Mouse (Mus musculus) ovary, postnatal 36 days (tissue): ENCODE data around the gene Fam198a.

Experiments
- DNase-seq: peaks from one replicate; pipeline ENCODE4 v3.0.0; 2022; ENCODE audit warnings: low spot score, mixed read lengths

The Fam198a gene

DNA sequence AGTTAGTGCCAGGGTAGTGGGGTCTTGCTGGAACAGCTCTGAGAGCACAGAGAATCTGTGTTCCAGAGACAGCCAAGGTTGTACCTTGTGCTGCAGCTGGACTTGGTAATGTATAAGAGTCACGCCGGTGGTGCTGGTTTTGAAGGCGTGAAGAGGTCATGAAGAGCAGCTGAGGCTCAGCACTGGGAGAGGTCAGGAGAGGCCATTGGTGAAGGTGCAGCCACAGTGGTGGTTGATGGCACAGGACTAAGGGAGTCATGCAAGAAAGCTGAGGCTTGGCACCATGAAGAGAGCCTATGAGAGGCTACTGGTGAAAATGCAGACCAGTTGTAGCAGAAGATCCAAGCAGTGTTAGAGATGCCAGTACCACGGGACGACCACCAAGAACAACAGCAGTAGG, 70.8 kb downstream of the Fam198a start:
- DNase-seq = no peak

GRCm38 (mm10) chr9:122022776-122023175, 72.0 kb downstream of the Fam198a start:
- peak; percentile 46 for DNase-seq

GRCm38 (mm10) chr9:122023873-122024272, 73.1 kb downstream of the Fam198a start:
- no peak for DNase-seq

DNA sequence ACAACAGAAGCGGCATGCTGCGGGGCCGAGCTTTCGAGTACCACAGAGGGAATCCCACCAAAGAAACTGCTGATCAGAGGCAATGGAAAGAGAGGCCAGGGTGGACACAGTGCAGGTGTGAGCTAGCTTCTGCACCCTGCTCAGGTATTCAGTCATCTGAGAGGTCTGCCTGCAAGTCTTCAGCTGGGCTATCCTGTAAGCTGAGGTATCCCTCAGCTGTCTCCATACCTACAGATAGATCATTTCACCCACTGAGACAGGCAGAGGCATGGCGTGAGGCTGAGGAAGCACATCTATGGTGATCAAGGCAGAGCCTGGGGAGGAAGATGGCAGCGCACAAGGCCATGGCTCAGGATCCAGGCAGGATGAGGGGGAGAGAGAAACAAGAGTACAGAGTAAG, 73.6 kb downstream of the Fam198a start:
- no peak for DNase-seq

- no peak for DNase-seq
These were observed 75.2 kb downstream of the Fam198a start for GRCm38 (mm10) chr9:122025855-122026590.

DNA sequence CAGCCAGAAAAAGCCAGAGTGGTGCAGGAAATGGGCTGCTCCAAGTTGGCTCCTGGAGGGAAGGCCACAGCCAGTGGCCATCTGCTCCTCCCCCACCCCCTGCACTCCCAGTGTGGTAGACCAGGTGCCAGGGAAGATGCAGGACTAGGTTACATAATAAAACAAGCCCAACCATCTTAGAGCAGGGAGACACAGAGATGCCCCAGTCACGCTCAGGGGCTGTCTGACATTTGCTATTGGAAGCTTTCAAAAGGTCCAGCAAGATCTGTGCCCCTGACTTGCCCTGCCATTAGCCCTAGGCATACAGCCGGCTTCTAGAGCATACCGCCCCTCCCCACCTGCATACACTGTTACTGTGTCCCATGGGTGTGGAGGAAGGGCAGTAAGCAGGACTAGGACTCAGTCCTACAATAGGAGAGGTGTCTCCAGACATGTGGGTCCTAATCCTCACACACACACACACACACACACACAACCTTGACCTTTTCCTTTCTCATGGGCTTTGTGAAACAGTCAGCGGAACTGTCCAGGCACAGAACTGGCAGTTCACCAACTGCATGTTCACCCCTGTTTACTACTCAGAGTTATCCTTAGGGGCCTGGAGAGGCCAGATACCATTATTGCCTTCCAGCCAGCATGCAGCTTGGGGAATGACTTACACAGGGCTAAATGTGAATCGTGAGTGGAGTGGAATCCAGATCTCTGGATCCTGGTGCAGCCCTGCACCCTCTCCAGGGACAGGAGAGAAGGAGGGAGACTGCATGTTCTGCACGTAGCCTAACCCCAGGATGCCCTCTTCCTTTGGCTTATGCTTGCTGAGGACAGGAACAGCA, 76.5 kb downstream of the Fam198a start:
- peak; percentile 32 for DNase-seq

GRCm38 (mm10) chr9:122027914-122028745, 77.3 kb downstream of the Fam198a start:
- peak; percentile 21 for DNase-seq

DNA sequence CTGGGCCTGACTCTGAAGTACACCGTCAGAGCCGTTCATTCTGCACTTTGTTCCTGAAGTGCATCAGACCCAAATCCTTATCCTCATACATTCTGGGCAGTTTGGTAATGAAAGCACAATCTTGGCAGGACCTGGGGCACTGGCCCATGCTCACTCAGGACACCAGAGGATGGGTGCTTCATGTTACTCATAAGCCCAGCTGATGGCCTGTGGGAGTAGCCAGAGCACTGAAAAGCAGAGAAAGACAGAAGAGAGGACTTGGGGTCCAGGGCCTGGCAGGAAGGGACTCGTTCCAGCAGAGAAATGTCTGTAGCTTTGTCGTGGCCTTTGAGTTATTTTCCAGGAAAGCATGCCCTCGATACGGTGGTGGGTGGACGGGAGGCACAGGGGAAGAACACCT, 79.0 kb downstream of the Fam198a start:
- no peak for DNase-seq
